Mouse (Mus musculus) frontal cortex, adult (tissue): ENCODE measurements at regions not wholly inside any gene's neighbourhood (a gene's known extent, or its start where the extent isn't known, plus 50 kb on each side); places are given as distances from the start of the nearest gene placed in this dataset.

Source experiments
- ATAC-seq: cut with Nextera tagmentation; 2 replicates; pipeline ENCODE4 v1.9.2; 2017; ENCODE audit warnings: mild to moderate bottlenecking, moderate library complexity, mixed read lengths; ENCODE audit not compliant: low TSS enrichment

DNA sequence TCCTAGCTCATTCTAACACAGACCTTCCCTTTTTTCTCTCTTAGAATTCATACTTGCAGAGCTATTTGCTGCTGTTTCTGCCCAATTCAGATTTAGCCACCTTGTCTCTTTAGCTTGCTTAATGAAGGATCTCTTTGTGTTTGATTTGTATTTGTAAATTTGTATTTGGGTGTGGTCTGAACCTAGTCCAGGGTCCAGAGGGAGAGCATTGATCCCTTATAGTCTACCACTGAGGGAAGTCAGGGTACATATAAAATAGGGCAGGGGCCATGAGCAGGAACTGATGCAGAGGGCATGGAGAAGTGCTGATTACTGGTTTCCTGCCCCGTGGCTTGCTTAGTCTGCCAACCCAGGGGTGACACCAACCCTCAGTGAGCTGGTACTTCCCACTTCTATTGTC, 508.7 kb downstream of the Tm4sf1 start:
- no peak for ATAC-seq

DNA sequence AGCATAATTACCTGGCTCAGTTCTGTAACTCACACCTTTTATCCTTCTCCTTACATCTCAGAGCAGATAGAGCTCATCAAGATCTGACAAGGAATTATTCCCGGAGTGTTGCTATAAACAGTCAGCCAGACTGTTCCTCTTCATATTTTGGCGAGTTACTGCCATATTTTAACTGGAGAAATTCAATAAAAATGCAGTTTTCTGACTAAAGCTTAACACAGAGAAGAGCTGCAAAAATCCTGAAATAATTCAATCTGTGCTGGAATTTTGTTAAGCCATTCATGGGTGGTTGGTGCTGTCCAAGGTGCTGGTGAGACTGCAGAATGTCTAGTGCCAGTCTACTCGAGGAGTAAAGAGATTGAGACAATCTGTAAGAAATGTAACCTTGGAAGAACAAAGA, 512.6 kb downstream of the Tm4sf1 start:
- peak; percentile 98 for ATAC-seq

DNA sequence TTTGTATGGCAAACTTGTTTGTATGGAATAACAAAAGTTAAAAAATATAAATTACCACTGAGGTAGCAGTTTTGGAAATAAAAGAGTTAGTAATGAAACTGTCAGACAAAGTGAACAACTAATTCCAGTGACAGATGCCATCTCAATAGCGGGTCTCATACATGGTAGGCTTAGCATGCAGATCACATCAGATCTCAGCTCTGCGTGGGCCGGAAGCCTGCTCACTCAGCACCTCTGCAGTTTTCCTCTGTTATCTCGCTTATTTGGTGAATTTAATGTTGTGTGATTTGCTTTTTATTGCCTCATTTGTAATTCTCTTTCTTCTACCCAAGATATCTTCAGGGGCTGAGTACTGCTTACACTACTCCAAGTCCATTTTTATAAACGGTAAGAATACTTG, 527.9 kb downstream of the Tm4sf1 start:
- no peak for ATAC-seq

DNA sequence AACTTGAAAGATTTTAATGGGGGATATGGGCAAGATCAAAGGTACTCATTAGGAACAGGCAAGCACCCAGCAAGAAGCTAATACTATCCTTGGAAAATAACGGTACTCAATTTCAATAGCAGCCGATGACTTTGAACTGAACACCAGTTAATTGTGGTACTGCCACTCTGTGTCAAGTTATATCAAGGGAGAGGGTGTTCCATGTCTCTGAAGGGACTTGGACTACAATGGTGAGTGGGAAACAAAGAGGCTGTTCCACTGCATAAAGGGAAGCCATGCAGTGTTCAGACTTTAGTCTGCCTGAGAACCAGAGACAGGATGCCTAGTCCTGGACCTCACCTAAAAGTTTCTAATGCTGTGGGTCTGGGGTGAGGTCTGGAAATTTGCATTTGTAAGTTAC, 531.6 kb downstream of the Tm4sf1 start:
- ATAC-seq, result no peak

DNA sequence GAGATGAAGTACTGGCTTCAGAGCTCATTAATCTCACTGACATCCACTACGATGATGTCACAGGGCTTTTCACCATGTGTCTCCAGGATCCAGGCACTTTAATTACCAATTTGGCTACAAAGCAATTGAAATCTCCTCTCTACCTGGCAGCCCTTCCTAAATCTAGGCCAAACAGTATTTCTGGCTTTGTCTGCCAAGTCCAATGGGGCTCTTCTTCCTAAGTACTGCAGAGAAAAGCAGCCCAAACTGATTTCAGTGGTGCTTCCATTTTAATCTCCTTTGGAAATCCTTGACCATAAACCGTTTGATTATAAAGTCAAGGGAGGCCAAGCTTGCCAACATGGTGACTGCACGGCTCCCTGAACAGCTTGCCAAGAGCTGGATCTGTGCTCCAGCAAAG, 534.7 kb downstream of the Tm4sf1 start:
- ATAC-seq, result no peak

DNA sequence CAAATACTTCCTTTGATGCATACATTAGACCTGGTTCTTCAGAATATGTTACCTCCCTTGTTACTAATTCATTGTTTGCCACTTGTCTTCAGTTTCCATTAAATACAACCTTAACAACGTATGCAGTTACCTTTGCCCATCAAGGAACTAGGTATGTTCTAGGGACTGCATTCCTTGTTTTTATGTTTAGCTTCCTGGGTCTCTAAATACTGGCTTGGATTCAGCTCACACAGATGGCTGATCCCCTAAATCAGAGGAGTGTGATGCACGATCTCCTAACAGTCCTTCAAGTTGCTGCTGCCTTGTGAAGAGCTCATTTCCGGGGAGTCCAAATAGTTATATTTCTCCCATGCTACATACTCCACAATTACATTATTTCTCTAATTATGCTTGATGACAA, 537.5 kb downstream of the Tm4sf1 start:
- ATAC-seq, result no peak

DNA sequence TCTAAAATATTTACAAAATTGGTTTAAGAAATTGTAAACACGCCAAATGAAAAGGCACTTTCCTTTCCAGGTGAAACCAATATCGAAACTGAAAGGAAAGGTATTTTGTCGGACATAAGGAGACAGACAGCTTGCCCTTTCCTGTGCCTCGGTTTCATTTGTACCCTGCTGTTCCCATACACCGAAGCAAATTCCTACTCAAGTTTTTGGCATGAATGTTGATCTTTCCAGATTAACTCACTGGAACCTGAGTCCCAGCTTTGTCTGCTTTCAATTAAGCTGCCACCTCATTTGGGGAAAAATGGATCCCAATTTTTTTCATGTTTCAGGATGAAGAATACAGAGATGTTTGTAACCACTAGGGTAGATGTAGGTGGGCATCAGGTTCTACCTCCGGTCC, 537.9 kb downstream of the Tm4sf1 start:
- no peak for ATAC-seq

DNA sequence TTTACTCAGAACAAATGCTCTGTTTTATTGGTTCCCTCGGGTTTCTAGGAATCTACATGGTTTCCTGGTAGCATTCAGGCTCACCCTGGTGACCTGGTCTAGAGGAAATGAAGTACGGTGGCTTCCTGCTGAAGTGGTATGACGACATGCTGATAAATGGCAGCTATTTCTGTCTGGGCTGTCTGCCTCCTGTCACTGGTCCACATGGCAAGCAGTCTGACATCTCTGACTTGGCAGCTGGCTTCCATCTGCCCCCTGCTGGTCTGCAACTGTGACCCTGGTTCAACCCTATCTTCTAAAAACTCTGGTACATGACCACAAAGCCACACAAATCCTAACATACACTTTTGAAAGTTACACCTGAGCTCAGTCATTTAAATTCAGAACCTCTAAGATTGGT, 548.1 kb downstream of the Tm4sf1 start:
- ATAC-seq, result no peak

DNA sequence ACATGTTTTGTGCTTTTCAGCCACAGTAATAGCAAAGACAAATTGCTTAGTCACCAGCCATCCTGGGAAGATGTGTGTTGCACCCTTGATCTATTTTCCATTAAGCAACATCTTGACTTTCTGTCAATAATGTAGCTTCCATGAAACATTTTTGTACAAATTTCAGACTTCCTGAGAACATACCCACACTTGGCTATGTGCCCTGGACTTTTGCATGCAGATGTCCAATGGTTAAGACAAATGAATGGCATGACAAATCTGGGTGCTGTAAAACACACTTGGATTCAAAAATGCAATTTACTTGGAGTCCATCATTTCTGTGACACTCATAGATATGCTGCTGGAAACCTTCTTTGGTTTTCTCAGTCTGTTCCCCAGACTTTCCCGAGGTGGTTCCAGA, 549.9 kb downstream of the Tm4sf1 start:
- ATAC-seq, result no peak

DNA sequence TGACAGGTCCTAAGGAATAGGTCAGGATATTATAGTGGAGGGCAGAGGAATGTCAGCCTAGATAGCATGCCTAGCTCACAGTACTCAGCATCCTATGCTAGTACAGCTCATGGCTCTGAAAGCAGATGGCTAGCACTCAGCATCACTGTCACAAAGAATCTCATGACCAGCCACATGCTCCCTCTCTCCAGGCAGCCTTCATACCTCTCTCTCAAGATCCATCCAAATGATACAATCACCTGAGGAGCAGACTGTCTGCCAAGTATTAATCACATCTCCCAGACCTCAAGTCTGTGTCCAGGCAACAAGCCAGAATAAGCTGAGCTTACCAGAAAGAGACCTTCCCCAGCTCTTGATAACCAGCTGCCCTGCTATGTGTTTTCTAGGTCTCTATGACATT, 557.4 kb upstream of the Nbea start:
- ATAC-seq, result no peak

DNA sequence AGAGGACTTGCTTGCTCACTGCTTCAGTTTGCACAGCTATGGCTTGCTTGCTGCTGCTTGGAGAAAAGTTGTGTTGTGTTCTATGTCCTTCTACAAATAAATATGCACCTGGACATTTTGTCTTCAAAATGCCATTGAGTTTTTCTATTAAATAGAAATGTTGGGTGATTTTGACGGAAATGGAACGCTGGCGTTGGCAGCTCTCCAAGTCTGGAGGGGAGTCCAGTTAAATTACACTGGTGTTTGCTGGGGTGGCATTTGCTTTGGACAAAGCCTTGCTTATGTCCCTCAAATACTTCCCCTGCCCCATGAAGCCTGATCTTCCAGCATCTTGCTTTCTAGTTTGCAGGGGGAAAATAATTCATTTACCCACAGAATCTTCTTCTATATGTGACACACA, 556.0 kb upstream of the Nbea start:
- ATAC-seq, result no peak

DNA sequence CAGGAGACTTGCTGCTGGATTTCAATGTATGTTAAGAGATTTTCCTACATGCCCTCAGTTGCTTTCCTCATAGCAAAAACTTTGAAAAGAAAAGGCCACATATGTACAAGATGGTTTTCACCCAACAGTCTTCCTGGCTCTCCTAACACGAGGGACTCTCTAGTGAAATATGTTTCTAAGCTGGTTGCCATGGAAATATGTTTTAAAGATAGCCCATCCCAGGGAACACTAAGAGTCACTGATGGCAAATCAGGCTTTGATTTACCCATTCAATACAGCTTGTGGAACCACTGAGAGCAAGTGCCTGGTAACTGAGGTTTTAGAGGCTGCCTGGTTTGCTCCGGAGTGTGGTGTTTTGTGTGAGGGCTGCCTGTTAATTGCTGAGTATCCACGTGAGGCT, 547.3 kb upstream of the Nbea start:
- peak; percentile 86 for ATAC-seq

DNA sequence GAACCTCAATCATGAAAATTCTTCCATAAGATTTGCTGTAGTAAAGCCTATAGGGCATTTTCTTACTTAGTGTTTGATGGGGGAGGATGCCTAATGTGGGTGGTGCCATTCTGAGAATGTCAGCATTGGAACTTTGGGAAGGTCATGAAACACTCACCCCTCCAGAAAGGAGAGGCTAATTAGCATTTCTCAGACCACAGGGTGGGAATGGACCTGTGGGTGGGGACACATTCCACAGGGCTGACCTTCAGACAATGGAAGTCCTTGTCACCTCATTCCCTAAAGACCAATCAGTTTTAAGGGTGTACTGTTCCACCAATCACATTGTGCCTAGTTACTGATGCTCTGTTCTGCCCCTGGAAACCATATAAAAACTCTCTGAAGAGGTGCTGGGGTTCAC, 541.5 kb upstream of the Nbea start:
- no peak for ATAC-seq

DNA sequence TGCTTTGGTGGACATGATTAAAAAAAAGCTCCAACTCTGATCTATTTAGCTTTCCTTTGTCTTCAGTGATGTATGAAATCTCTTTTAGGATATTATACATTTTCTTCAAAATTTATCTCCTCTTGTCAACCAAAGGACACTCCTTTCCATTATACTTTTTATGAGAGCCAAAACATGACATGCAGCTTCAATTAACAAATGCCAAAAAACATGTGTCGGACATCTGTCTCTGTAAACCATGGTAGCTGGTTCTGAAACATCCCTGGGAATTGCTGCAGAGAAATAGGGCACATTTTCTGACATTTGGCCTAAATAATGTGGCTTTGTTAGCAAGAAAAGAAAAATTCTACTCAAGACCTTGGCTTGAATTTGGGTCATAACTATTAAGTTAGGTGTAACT, 524.8 kb upstream of the Nbea start:
- no peak for ATAC-seq

DNA sequence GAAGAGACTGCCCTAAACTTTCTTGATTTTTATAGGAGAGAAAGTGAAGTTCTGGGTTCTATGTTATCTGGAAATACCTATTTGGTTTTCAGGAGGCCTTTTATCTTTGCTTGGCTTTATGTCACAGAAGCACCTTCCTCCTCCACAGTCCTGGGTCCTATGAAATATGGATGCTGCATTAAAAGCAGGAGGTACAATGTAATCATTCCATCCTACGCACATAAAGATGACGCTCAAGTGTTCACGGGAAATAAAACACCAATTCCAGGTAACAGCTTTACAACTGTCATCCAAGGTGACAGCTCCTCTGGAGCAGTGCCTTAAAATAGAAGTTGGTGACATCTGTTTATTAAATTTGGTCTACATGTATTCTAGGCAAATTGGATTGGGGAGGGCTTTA, 523.8 kb upstream of the Nbea start:
- no peak for ATAC-seq

DNA sequence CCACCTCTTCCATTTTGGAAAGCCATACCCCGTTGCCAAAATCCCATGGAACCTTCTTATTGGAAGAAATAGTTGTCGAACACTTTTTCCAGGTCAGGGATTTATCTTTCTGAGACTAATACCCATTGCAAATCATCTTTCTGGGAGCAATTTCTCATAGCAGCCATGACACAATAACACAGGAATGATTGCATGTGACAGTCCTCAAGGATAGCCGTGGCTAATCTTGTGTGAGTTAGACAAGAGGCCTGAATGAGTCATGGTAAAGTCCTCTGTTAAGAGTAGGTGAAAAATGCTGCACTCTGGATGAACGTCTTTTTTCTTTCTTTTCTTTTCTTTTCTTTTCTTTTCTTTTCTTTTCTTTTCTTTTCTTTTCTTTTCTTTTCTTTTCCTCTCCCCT, 522.5 kb upstream of the Nbea start:
- ATAC-seq, result no peak

DNA sequence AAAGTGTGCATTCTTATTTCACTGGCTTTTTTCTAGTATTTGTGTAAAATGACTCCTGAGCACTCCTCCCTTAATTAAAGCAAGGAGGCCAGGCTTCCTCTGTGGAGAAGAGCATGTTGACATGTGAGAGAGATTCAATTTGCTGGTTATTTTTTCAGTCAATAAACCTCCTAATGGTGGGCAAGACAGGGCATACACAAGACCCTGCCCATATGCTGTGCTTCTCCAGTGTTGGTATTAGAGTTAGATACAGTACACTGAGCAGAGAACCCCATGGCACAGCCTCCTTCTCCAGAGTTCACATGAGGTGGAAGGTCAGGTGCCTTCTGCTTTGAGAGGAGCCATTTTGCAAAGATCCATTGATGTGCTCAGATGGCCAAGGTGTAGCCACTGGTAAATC, 515.4 kb upstream of the Nbea start:
- no peak for ATAC-seq

DNA sequence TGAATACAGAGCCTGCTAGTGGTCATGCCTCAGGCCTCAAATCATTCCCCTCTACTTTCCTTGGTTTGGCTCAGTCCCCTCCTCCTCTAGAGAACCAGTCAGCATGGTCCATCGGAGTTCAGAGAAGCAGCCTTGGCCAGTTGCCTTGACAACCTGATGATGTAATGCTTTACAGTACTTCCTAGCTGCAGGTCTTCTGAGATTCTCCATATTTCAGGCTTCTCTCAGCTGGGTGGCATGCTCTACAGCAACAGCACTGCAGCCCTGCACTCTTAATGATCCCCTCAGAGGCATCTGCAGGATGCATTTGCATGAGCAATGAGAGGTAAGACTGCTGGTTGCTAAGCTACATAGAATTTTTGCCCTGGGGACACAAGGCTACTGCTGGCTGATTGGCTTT, 514.7 kb upstream of the Nbea start:
- peak; percentile 84 for ATAC-seq

DNA sequence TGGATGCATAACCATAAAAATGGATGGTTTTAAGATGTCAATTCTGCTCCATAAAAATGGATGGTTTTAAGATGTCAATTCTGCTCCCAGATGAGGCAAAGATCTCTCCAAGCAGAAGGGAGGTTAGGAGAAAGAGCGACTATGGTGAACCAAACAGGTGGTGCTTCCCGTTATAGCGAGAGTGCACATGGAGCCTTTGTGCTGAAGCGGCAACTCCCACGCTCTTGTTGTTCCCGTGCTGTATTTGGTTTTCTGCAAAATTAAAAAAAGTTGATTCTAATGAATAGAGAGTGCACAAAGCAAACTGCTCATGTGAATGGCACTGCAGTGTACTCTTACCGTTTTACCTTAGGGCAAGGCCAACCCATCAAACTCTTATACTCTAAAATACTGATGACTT, 497.5 kb upstream of the Nbea start:
- ATAC-seq, result no peak

DNA sequence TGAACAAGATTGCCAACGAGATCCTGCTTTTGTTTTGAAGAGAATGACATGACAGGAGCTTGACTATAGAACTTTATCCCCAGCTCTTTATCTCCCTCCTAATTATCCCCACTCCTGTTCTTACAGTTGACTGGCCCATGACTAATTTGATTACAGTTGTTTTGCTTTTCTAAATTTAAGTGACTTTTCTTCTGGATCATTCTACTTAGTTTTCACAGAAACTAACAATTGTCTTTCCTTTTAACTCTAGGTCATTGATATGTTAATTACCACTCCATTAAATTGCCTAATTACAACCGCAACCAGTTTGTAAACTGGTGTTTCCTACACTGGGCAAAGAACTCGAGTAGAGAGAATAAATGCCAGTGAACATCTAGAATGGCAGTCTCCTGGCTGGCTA, 485.3 kb upstream of the Nbea start:
- ATAC-seq, result no peak

DNA sequence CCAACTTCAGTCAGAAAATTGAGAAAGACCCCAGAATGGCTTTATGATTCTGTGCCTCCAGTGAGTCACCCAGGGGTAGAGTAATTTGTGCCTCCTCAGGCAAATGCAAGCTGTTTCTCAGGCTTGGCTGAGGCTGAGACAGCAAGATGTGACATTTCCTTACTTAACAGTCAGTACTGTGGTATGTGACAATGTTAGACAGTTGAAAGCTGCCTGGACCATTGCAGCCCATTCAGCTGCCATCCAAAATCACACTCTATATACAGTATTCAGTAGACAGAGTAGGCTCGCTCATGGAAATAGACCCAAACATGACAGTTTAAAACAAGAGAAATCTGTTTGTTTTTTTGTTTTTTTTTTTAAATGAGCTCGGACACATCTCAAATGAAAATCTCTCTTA, 477.1 kb upstream of the Nbea start:
- ATAC-seq, result peak; percentile 31; the same call in 1 of the 2 replicates

DNA sequence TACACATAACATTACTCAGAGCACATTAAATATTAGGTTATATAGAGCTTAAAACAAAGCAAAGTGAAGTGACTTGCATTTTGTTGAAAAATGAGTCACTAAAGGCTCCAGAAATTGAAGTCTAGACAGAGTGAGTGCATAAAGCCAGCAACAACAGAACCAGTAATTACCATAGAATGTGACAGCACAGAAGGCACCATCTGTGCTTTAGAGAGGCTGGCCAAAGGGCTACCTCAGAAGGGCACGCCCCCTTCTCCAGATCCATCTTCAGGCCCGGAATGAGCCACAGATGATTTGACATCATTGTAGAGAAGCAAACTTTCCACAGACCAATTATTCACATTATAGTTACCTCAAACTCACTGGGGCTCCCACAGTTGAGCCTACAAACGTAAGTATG, 463.8 kb upstream of the Nbea start:
- no peak for ATAC-seq
